Mouse (Mus musculus) adipocyte (in vitro differentiated cells): ENCODE results near the gene Anxa5.

Experiments
- DNase-seq: peaks from one replicate; pipeline ENCODE4 v3.0.0-alpha.2; 2016; ENCODE audit warnings: low spot score

The Anxa5 gene

DNA sequence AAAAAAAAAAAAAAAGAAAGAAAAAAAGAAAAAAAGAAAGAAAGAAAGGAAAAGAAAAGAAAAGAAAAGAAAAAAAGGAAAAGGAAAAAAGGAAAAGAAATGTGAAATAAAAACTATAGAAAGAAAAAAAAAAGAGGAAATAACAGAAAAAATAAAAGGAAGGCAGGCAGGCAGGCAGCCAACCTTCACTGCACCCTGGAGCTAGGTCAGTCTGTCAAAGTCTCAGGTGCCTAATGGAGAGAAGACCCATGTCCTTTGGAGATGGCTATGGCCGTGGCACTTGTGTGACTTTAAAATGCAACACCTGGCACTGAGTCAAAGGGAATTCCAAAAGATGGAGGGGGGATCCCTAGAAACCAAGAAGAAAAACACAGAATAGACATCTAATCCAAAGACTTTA, 12.7 kb upstream of the Anxa5 start:
- no peak for DNase-seq

DNA sequence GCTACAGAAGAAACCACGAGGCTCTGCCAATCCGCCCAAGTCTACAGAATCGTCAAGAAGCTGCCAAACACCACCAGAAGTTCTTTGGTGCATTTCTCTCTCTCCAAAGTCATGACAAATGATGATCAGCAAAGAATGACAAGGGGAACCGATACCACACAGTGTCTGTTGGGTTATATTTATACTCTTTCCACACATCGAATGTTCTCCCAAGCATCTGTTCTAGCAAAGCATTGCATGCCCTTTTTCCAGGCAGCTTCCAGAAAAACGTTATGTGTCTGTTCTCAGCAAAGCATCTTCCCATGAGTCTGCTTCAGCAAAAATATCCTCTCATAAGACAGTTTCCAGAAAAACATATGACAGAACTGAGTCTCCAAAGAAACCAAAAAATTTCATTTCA, 11.2 kb upstream of the Anxa5 start:
- DNase-seq = no peak

DNA sequence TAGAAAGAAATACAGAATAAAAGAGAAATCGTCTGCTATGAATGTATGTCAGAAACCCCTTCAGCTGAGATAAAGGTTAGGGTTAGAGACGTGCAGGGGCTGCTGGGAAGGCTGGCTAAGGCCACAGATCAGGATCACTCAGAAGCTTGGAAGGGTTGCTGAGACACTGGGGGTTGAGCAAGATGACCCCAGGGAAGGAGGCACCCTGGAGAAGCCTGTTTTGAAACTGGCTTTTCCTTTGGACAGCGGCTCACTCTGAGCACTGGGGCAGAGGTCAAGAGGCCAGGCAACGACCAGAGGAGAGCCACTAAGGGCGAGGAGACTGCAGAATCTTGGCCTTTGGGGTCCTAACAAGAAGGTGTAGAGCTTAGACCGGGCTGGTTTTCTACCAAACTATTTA, 10.5 kb upstream of the Anxa5 start:
- peak; percentile 67 for DNase-seq

DNA sequence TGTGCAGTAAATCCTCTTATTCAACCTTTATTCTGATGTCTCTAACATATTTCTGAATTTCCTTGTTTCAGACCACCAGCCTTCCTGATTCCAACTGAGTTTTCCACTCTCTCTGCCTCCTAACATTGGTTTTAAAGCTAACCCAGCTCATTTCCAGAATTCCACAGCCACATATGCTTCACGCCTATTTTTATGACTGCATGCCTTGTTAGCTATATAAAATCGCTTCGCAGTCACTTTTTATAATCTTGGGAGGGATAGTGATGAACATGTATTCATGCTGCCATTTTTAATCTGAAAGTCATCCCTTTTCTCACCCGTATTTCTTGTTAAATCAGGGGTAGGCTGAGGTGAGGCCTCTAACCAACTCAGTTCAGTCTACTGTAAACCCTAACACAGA, 8.6 kb upstream of the Anxa5 start:
- DNase-seq = no peak

DNA sequence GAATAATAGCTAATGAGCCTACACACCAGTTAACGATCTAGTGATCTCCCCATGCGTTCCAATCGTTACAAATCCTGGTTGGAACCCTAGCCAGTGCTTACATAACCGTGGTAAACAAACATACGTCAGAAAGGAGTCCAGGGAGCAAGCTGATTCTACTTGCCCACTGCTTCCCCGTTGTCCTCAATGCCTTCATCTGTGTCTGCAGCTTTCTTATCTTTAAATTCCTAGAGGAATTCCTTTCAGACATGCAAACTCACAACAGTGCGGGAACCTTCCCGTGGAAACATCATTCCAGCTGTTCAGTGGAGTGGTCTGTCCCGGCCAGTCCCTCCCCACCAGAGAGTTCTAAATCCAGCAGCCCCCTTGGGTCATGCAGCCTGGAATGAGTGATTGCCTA, 7.2 kb upstream of the Anxa5 start:
- no peak for DNase-seq

DNA sequence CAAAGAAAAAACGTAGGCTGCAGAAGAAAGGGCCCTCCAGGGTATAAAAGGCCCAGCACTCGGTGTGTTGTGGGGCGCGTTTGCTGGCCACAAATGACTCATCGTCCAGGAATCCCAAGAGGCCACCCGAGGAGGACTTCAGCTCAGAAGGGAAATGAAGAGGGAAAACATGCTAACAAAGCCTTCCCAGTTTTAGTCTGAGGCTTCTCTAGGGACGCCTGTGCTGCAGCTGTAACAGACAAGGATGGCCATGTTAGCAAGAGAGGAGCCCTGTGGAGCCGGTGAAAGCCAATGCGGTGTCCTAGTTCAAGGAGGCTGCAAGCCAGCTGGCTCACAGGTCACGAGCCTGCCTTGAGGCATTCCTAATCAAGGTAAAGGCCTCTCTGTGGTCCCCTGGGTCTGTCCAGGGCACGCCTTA, 6.1 kb upstream of the Anxa5 start:
- peak; percentile 75 for DNase-seq

DNA sequence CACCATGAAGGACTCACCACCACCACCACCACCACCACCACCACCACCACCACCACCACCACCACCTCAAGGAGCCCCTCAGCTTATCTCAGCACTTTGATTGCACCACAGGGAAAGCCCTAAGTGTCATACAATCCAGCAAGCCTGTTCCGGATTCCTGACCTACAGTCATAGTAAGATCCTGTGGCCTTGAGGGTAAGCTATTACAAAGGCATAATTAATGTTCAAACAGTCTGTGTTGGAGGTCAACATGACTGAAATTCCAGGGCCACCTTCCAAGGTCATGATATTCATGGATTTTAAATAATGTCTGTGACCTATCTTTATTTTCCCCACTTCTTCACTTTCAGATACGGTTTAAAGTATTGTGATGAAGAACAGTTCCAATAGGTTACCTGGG, 4.8 kb upstream of the Anxa5 start:
- DNase-seq = no peak

DNA sequence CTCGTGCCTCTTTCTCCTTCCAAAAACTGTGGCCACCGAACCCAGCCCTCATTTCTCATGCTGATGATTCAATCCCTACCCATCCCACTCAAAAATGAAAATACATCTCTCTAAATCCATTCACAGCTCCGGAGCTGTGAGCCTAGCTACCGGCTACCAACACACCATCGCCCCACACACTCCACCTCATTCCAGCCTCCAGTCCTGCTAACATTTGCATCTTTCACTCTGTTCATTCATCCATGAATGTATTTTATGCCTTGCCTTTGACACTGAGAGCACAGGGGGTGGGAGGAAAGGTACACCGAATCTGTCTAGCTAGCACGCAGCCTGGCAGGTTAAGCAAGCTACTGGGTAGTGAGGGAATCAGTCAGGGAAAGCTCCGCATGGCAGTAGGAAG, 3.1 kb upstream of the Anxa5 start:
- no peak for DNase-seq

DNA sequence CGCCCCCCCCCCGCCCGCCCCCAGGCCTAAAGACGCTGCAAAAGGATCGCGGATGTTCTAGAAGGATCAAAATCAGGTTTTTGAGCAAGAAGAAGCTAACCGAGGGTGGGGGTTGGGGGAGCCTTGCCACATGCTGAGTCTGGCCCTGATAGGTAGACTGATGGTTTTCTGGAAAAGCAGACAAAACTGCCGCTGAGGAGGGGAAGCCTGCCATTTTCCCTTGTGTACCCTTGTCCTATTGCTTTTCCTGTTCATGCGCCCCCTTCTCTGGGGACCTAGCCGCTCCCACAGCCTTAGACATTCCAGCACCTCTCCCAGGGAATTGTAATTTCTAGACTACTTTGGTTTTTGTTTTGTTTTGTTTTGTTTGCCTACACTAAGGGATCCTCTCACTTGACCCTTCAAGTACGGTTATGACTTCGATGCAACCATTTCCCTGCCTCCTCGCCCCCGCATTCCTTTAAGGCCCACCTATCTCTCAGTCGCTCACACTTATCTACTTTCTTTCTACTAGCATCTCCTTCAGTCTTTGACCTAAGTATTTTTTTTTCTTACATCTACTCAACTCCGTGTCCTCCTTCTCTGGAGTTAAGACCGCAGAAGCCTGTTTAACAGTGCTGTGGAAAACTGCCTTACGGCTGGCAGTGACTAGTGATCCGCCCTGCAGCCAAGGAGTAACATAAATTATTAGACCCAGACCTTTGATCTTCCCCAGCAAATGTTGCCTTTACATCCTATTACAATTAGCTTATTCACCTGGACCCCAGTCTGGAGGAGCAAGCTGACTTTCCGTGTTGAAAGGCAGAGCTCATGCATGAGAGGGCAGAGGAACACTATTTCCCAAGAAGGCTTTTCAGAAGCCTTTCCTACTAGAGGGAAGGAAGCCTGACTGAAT, 814 bp upstream of the Anxa5 start:
- DNase-seq = peak; percentile 37

DNA sequence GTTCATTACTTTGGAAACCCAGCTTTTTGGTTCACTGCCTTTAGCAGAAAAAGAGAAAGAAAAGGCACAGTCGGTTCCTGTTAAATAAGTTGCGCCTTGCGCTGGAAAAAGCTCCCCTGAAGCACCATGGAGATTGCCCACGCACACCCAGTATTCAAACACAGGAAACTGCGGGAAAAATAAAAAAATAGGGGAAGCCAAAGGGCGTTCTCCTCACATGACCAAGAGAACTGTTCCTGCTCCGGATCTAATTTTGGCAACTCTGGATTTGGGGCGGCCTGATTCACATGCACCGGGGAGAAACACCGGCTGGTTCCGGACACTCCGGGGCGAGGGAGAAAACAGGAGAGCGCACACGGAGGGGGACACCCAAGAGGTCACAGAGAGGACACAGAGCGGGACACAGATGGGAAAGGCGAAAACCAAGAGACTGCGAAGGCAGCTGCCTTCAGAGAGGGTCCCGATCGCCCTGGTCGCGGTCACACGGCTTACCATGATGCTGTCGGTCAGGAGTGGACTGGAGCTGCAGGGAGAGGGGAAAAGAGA, 683 bp downstream of the Anxa5 start:
- DNase-seq = peak; percentile 81

DNA sequence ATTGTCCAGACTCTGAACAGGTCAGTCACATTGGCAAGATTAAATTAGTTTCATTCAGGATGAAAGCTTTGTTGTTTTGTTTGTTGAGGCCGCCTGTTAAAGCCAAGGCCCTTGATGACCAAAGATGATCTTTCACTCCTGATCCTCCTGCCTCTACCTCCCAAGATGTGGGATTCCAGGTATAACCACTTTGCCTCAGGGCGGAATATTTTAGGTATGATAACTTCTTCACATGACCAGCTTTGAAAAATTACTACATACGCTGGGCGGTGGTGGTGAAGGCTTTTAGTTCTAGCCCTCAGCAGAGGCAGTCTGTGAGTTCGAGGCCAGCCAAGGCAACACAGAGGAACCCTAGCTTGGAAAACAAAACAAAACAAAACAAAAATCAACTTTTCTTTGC, 1.3 kb downstream of the Anxa5 start:
- DNase-seq = no peak

DNA sequence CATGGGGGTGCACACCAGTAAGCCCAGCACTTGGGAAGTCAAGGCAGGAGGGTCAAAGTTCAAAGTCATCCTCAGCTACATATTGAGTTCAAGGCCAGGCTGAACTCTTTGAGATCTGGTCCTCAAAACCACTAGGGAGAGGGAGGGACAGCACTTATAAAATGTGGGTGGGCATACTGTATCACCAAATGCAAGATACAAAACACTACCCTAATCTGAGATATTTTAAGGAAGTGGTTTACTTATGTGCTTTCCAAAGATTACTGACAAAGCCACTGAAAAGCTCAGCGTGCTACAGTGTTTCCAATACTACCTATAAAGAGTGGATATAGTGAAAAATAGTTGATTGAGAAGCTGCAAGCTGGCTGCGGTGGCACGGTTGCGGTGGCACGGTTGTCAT, 2.5 kb downstream of the Anxa5 start:
- no peak for DNase-seq

DNA sequence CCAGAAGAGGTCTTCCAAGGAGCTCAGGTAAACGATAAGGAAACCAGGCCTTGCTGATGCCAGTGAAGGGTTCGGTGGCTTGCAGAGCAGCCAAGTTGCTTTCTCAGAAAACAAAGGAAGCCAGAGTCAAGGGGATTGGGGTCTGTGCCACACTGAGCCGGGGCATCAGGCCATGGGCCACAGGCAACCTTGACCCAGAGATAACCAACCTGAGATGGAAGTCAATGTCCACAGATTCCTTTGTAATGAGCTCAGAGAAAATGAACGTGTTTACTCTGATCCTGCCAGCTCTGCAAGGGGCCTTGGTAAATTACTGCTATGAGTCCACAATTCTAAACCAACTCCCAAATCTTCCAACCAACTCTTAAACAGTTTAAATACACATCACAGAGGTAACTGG, 3.8 kb downstream of the Anxa5 start:
- DNase-seq = no peak

DNA sequence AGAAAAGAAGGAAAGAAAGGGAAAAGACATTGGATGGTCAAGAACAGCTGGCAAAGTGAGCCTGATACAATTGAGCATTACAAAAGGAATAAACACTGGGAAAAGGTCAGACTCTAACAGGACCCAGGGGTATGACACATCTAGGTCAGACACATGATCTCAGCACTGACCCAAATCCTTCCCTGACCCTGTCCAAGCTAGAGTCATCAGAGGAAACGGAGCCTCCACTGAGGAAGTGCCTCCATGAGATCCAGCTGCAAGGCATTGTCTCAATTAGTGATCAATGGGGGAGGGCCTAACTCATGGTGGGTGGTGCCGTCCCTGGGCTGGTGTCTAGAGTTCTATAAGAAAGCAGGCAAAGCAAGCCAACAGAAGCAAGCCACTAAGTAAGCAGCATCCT, 6.8 kb downstream of the Anxa5 start:
- DNase-seq = peak; percentile 64

DNA sequence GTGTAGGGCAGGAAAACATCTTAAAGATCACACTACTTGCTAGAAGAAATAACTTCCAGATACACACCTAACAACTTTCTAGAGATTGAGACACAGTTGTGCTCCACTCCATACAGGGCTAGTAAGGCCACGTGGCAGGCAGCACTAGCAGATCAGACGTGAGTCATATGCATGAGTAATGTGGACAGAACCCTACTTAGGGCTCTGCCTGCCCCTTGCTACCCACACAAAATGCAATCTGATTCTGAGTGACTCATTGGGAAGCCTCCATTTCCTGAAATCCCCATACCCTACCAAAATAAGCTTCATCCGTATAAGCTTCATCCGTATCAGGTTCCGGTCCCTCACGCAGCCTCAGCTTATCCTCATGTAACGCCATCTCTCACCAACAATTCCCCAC, 8.1 kb downstream of the Anxa5 start:
- no peak for DNase-seq

DNA sequence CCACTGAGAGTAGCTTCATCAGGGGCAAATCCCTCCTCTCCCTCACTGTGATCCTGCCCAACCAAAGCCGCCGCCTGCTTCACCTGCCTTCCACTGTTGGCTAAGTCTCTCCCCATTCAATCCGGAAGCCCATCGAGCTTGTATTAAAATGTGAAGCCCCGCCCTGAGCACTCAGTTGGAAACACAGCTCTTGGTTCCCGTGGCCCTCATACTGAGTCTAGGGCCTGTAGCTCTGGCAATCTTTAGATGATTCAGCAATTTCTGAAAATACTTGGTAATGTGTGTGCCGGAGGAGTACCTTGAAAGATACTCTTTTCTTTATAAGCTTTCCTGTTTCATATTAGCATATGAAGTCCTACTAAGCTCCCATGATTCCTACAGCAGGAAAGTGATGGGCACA, 10.2 kb downstream of the Anxa5 start:
- DNase-seq = no peak

DNA sequence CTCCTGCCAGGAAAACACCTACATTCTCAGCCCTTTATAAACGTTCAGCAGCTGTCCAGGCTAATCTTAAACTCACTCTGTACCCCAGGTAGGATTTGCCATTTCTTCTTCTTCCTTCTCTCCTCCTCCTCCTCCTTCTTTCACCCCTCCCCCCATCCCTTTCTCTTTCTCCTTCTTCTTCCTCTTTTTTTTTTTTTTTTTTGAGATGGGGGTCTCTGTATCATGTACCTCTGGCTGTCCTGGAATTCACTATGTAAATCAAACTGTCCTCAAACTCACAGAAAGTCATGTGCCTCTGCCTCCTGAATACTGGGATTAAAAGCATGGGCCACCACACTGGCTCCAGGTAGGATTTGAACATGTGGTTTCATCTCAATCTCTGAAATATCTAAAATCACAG, 13.3 kb downstream of the Anxa5 start:
- DNase-seq = no peak

DNA sequence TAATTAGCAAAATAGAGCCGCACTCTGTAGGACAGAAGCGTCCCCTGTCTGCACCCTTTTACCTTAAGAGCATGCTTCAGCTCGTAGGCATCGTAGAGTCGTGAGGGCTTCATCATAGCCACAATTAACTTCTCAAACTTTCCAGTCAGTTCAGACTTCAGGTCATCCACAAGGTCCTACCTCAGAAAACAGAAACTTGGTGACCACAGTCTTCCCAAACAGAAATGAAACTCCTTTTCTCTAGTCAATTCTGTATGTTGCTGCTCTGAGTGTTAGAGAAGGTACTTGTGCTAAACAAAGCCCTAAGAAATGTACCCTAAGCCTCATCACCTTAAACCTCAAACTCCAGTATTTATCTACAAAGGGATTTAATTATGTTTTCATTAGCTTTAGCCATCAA, 13.9 kb downstream of the Anxa5 start:
- no peak for DNase-seq

DNA sequence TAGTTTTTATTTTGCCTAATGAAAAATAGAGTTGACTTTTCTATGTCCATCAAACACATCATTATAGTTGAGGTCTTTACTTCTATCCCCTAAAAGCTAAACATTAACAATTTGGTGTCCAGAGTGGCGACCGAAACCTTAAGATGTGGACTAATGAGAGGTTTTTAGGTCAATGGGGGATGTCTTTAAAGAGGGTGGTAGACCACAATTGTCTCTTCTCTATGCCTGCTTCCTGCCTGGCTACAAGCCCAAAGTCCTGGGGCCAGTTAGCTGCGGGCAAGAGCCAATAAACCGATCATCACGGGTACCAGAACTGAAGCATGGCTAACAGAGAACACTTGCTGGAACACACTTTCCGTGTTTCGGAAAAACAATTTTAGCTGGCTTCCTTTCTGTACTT, 15.0 kb downstream of the Anxa5 start:
- DNase-seq = no peak

DNA sequence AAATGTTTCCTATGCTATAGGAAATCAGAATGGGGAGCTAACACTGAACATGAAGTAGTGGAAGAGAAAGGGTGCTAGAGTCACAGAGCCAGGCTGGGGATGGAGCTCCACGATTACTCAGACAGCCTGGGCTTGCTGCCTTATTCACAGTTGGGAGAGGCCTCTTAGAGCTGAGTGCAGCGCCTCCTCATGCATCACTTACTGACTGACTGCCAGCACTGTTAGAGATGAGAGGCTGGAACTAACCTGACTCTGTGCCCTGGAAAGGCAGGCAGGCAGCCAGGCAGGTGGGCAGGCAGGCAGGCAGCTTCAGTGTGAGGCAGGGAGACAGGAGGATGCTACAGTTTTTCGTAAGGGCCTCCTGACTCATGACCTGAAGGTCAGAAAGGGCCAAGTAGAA, 20.1 kb downstream of the Anxa5 start:
- no peak for DNase-seq

DNA sequence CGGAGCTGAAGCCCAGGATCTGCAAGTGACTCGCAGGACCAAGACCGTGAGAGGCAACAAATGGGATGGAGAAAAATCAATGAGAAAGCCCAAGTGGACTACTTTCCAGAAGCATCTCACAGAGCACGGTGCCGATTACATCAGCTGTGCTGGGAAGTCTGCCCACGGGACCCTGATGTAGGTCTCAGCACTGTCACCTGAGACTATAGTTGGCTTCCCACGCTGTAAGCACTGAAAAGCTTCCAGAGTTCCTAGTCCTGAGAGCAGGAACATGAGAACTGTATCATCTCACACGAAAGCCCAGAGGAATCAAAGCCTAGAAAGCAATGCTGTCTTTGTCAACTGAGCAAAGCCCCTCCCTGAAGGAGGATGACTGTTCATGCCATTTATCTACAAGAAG, 20.6 kb downstream of the Anxa5 start:
- no peak for DNase-seq

DNA sequence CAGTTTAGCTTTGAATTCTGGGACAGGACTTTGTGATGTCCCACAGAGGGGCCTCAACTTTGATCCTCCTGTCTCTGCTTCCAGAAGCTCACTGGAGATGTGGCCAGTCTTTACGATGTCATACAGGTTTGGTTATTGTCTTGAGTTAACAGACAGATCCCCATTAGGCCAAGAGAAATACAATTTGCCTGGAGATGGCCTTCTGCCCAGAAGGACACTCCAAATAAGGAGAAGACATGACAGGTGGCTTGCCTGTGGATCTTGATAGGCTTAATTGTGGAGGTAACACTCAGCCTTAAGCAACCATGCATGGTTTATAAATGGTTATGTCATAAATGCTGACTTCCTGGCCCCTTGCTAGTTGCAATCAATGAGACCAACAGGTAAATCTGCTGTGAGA, 23.2 kb downstream of the Anxa5 start:
- DNase-seq = no peak

DNA sequence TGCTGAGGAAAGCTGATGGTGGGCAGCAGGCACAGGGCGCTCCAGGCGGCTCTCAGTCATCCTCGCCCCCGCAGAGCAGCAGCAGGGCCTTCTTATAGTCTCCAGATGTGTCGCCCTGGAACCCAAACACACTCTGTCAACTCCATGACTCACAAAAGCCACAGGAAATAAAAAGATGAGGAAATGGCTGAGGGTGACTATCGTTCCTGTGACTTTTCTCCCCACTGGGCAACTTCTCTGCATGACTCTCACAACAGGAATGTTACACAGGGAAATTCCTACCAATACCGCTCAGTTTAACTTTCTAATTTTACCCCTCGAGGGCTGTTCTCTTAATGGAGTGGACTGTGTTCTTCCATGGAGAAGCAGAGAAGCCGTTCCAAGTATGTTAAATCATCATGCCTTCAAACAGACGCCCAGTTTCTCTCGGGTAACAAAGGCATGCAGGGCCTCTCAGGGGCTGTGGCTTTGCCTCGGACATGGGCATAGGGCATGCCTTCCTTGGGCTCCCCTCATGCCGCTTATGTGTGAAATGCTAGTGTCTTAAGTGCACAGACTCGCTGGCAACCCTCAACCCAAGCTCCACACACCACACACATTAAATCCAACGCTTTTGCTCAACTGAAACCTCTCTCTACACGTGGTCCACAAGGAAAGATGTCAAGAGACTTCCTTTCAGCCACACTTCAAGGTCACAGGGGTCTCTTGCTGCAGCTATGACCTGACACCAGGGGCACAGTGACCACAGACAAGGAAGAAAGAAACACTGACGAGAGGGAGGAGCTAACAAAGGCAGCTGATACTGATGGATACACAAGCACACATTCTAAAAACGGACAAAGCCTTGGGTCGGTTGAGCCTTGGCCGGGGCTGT, 26.2 kb downstream of the Anxa5 start:
- DNase-seq = peak; percentile 78
